Mouse (Mus musculus) bone marrow macrophage, adult 2 months (primary cell): ENCODE results near the gene Osbpl10. TPM values are rescaled to one million over a fixed set of nuclear protein-coding genes. Genes with fewer than 3 reads are reported as not detected.

Experiments used
- H3K27ac ChIP-seq: 2 replicates; pipeline ENCODE4 v1.5.1; 2012; ENCODE audit warnings: low read depth, low read length; ENCODE audit not compliant: insufficient read depth
- H3K4me1 ChIP-seq: 2 replicates; pipeline ENCODE4 v1.6.1; 2012; ENCODE audit warnings: low read length; ENCODE audit not compliant: control insufficient read depth, insufficient read depth
- H3K4me3 ChIP-seq: 2 replicates; pipeline ENCODE4 v1.5.1; 2012; ENCODE audit warnings: mild to moderate bottlenecking, low read length, moderate library complexity; ENCODE audit not compliant: insufficient read depth
- CTCF ChIP-seq: IDR thresholded peaks from 2 replicates; pipeline ENCODE4 v1.5.1; 2012; ENCODE audit warnings: low read depth, mild to moderate bottlenecking, low read length, moderate library complexity
- POLR2A ChIP-seq: IDR thresholded peaks from 2 replicates; pipeline ENCODE4 v1.6.1; 2012; ENCODE audit warnings: mild to moderate bottlenecking, low read depth, low read length, borderline replicate concordance
- polyA plus RNA-seq: library from polyadenylated mRNA; stranded (reverse); fragments of >200 nt; gene quantifications from 2 replicates; pipeline ENCODE4 v1.2.4, GENCODE M21; 2012; ENCODE audit not compliant: missing spikeins, insufficient read depth, insufficient read length

Gene Osbpl10
- 1.7 and 2.1 TPM in 2 replicates for polyA plus RNA-seq

DNA sequence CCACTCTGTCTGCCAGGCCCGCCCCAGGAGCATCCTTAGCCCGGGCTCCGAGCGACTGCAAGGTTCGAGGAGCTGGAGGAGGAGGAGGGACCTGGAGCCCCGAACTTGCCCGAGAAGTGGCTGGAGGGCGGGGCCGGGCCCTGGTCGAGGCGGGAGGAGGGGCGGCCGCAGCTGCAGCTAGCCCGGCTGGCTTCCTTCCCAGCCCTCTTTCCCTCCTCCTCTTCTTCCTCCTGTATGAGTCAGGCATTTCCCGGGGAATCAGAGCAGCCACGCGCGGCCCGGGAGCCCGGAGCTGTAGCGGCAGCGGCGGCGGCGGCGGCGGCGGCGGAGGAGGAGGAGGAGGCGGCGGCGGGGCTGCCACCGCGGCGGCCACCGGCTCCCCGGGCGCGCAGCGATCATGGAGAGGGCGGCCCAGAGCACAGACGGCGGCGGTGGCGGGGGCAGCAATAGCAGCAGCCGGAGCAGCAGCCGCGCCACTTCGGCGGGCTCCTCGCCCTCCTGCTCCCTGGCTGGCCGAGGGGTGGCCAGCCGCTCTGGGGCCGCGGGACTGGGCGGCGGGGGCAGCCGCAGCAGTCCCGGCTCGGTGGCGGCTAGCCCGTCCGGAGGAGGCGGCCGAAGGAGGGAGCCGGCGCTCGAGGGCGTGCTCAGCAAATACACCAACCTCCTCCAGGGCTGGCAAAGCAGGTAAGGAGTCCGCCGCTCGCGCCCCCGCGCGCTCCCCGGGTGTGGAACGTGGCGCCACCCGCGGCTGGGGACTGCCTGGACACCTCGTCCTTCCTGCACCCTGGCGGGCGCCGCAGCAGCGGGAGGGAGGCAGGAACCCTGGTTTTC, at the start of gene Osbpl10:
Gene Osbpl10 (plus strand): TSS at position 289 of the 831 bp plus-strand sequence.
- H3K4me3 ChIP-seq: peak within 1 kb of the TSS; percentile 65
- H3K27ac ChIP-seq: no peak within 1 kb of the TSS
- TF ChIP-seq POLR2A (no peak), CTCF (no peak; the same call in 1 of the 2 replicates)
- H3K4me1 ChIP-seq: peaks cover 3% of the 10 kb centered on the region

DNA sequence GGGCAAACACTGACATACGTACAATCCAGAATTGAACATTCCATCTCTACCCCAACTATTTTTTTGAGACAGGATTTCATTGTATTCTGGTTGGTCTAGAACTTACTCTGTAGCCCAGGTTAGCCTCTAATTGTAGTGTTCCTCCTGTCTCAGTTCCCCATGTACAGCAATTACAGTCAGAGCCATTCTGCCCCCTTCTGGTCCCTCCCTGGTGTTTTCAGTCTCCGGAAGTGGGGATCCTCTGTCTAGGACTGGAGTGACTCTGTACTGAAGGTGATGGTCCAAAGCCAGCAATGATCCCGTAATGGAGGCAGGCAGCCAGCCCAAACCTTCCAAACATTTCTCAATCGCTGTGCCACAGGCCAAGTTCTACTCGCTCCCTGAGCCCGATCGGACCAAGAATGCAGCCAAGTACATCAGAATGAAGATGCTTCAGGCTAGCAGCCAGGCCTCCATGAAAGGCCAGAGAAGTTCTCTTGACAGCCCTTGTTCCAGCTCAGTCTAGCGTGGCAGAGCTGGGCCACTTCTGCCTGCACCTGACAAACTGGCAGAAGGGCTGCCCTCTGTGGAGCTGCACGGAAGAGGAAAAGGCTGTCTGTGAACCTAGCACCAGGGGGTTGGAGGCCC, 47.8 kb upstream of the Osbpl10 start:
- H3K4me1 ChIP-seq: peaks cover 21% of the 10 kb centered on the region
- TF ChIP-seq CTCF (no peak), POLR2A (no peak)
- no peak overlapping the region for H3K27ac ChIP-seq
- H3K4me3 ChIP-seq: no peak overlapping the region

DNA sequence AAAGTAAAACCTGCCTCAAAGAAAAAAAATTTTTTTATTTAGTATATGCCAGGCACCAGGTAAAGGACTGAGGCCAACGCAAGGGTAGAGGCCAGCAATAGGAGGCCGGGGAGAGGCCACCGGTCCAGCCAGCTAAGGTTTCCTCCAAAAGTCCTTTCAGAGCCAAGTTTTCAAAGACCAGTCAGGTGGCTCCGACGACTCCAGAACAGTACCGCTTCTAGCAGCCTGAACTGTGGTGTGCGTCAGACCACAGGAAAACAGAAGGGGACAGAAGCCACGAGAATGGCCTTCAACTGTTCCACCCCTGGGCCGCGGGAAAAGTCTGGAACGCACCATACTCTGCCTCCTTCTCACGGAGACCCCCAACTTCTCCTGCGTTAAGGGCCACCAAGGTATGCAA, 45.8 kb upstream of the Osbpl10 start:
- Histone ChIP-seq H3K27ac (no peak overlapping the region), H3K4me3 (peak overlapping the region; percentile 81), H3K4me1 (peaks cover 15% of the 10 kb centered on the region)
- TF ChIP-seq CTCF (no peak), POLR2A (no peak)

DNA sequence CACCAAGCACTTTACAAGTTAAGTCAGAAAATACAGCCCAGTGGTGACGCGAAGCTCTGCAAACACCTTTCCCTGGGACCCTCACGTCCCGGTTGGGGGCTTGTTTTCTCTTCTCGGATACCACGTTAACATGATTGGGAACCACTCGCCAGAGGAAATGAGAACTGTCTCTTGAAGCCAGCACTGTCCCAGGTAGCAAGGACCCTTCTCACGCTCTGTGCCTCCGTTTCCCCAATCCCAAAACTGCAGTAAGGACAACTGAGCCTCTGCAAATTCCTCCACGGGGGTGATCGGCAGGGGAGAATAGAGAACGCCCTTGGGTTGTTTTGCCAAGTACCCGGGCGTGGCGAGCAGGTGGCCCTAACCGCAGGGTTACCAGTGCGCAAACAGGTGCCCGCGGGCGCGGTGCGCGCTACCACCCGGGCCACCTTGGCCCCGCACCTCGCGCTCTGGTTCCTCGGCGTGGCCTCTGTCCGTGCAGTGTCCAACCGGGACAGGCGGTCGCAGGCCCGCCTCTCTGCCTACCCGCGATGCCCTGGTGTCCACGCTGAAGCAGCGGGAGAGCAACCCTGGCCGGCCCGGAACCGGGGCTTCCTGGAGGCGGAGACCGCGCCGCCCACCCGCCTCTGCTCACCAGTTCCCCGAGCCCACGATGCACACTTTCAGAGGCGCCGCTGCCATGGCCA, 45.2 kb upstream of the Osbpl10 start:
- TF ChIP-seq CTCF (no peak), POLR2A (no peak)
- peaks cover 15% of the 10 kb centered on the region for H3K4me1 ChIP-seq
- peak overlapping the region; percentile 81 for H3K4me3 ChIP-seq
- H3K27ac ChIP-seq: peak overlapping the region; percentile 63

DNA sequence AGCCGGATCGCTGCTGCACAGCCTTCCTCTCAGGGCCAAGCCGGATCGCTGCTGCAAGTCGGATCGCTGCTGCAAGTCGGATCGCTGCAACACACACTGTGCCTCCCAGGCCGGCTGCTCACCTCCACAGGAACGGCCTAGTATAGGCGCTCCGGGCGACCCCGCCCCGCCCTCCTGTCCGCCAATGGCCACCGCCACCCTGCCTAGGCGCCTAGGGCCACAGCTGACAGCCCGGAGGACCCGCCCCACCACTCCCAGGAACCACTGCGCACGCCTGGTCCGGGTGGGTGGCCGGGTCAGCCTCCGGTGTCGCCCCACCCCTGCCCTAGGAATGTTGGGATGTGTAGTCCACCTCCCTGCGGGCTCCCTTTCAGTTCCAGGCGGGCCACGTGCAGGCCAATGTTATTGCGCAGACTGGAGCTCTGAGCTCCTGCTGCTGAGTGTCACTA, 44.6 kb upstream of the Osbpl10 start, which contains the start of gene Gpd1l:
Gene Gpd1l (minus strand): TSS at position 265 of the 449 bp plus-strand sequence.
- no peak for TF ChIP-seq CTCF
- 0 out of 2 replicates have a peak, but pooled peaks have one; percentile 18 for TF ChIP-seq POLR2A
- peak within 1 kb of the TSS; percentile 63 for H3K27ac ChIP-seq
- H3K4me3 ChIP-seq: peak within 1 kb of the TSS; percentile 81
- peaks cover 11% of the 10 kb centered on the region for H3K4me1 ChIP-seq

DNA sequence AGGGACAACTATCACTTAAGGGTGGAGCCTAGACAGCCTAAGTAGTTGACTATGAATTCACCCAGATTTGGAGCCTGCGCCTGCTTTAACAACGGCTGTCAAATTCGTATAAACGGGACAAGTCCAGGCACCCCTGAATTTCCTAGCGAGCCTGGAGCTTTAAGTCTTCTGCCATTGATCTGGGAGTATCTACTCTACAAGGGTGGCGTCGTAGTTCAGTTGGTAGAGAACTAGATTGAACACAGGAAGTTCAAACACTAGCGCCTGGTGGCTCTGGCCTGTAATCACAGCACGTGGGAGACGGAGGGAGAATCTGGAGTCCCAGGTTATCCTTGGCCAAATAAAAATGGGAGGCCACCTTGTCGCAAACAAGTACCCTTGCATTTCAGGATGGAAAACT, 44.1 kb upstream of the Osbpl10 start:
- H3K4me3 ChIP-seq: peak overlapping the region; percentile 36
- TF ChIP-seq CTCF (no peak), POLR2A (no peak)
- no peak overlapping the region for H3K27ac ChIP-seq

DNA sequence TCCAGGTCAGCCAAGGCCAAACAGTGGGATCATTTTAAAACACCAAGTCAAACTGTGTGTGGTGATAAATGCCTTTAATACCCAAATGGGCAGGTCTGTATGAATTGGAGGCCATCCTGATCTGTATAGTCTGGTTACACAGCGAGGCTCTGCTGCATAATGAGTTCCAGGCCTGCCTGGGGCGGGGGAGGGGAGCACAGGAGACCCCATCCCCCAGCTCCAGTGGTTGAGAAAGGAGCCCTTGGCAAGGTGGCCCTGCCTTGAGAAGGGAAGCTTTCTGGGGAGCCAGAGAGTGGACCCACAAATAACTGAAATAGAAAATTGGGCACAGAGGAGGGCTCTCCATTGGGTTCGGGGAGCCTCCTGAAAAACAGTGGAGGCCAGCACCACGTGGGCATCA, 43.0 kb upstream of the Osbpl10 start:
- peaks cover 8% of the 10 kb centered on the region for H3K4me1 ChIP-seq
- no peak overlapping the region for H3K4me3 ChIP-seq
- H3K27ac ChIP-seq: no peak overlapping the region
- TF ChIP-seq POLR2A: no peak
- TF ChIP-seq CTCF: no peak

More for the DNA sequence above, 44.1 kb upstream of the Osbpl10 start:
- H3K4me1 ChIP-seq: peaks cover 8% of the 10 kb centered on the region

DNA sequence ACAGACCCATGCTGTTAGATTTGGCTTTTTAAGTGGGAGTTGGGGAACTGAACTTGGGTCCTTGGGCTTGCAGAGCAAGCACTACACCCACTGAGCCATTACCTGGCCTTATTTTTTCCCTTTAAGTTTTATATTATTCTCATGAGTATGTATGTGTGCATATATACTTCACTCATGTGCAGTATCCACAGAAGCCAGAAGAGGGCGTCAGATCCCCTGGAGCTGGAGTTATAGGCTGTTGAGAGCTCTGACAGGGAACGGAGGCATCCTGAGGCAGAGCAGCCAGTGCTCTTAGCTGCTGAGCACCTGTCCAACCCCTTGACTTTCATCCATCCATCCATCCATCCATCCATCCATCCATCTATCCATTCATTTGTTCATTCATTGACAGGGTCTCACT, 41.7 kb upstream of the Osbpl10 start:
- TF ChIP-seq POLR2A: no peak
- no peak for TF ChIP-seq CTCF
- H3K4me3 ChIP-seq: no peak overlapping the region
- no peak overlapping the region for H3K27ac ChIP-seq
- H3K4me1 ChIP-seq: peaks cover 8% of the 10 kb centered on the region

DNA sequence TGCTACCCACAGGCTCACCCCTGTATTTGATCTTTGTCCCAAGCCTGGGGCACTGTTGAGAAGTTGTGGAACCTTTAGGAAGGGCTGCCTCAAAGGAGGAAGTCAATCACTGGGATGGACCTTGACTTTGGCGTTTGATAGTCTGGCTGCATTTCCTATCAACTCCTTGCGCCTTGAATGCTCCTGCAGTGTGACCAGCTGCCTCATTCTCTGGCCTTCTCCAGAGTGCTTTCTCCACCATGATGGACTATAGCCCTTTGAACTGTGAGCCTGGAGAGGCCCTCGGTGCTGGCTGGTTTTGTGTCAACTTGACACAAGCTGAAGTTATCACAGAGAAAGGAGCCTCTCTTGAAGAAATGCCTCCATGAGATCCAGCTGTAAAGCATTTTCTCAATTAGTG, 33.7 kb upstream of the Osbpl10 start:
- TF ChIP-seq POLR2A (no peak), CTCF (no peak)
- Histone ChIP-seq H3K4me1 (no peaks in the 10 kb centered on the region), H3K4me3 (no peak overlapping the region), H3K27ac (no peak overlapping the region)
